Mouse (Mus musculus): Measurements from ENCODE around the gene Ppp1r12b.

Gene Ppp1r12b

GRCm38 (mm10) chr1:134713421-134713969, 242.2 kb downstream of the Ppp1r12b start:
- DNase-seq: peak; percentile 55

- peak; percentile 30 for DNase-seq
These were observed 242.9 kb downstream of the Ppp1r12b start for GRCm38 (mm10) chr1:134712781-134713299.

GRCm38 (mm10) chr1:134711653-134712052, 244.1 kb downstream of the Ppp1r12b start:
- peak; percentile 43 for DNase-seq

- DNase-seq: peak; percentile 61
These were observed 244.7 kb downstream of the Ppp1r12b start for GRCm38 (mm10) chr1:134711061-134711460.

GRCm38 (mm10) chr1:134709411-134710306, 246.1 kb downstream of the Ppp1r12b start:
- peak; percentile 78 for DNase-seq

- peak; percentile 70 for DNase-seq
These were observed 246.8 kb downstream of the Ppp1r12b start for GRCm38 (mm10) chr1:134708801-134709385.

GRCm38 (mm10) chr1:134708274-134708673, 247.5 kb downstream of the Ppp1r12b start:
- peak; percentile 53 for DNase-seq

- peak; percentile 44 for DNase-seq
These were observed 248.2 kb downstream of the Ppp1r12b start for GRCm38 (mm10) chr1:134707516-134707915.

GRCm38 (mm10) chr1:134706549-134706948, 249.2 kb downstream of the Ppp1r12b start:
- peak; percentile 46 for DNase-seq
